Mouse (Mus musculus) liver, adult 2 months (tissue): ENCODE measurements around the gene Cux2. TPM values are rescaled to one million over a fixed set of nuclear protein-coding genes. Genes with fewer than 3 reads are reported as not detected.

Experiments used
- DNase-seq: peaks from one replicate; pipeline ENCODE4 v3.0.0-alpha.2; 2011; ENCODE audit warnings: low read depth, low spot score; ENCODE audit errors: extremely low read depth
- H3K27ac ChIP-seq: fragments of 200-500 bp; replicated peaks from 2 replicates; pipeline ENCODE4 v1.5.1; 2012; ENCODE audit warnings: low read depth, mild to moderate bottlenecking, control low read depth, inconsistent platforms, low read length; ENCODE audit not compliant: insufficient read depth
- H3K27me3 ChIP-seq: fragments of 200-500 bp; 2 replicates; pipeline ENCODE4 v1.6.1; 2012; ENCODE audit warnings: mild to moderate bottlenecking, moderate library complexity, low read length, inconsistent platforms; ENCODE audit not compliant: control insufficient read depth, insufficient read depth
- H3K36me3 ChIP-seq: fragments of 200-500 bp; 2 replicates; pipeline ENCODE4 v1.6.1; 2012; ENCODE audit warnings: low read length, inconsistent platforms; ENCODE audit not compliant: control insufficient read depth, insufficient read depth
- H3K4me1 ChIP-seq: fragments of 200-500 bp; 2 replicates; pipeline ENCODE4 v1.6.1; 2011; ENCODE audit warnings: low read length; ENCODE audit not compliant: control insufficient read depth, insufficient read depth
- H3K4me3 ChIP-seq: fragments of 200-500 bp; 2 replicates; pipeline ENCODE4 v1.5.1; 2011; ENCODE audit warnings: low read depth, mild to moderate bottlenecking, control low read depth, low read length, moderate library complexity; ENCODE audit not compliant: insufficient read depth
- H3K79me2 ChIP-seq: fragments of 200-500 bp; 2 replicates; pipeline ENCODE4 v1.6.1; 2012; ENCODE audit warnings: inconsistent platforms, mild to moderate bottlenecking, low read length, moderate library complexity; ENCODE audit not compliant: control insufficient read depth, insufficient read depth
- H3K9ac ChIP-seq: fragments of 200-500 bp; 2 replicates; pipeline ENCODE4 v1.6.1; 2012; ENCODE audit warnings: low read depth, mild to moderate bottlenecking, control low read depth, inconsistent platforms, low read length
- CTCF ChIP-seq: fragments of 200-500 bp; IDR thresholded peaks from 2 replicates; pipeline ENCODE4 v1.5.1; 2011; ENCODE audit warnings: low read depth, low read length, control low read depth
- POLR2A ChIP-seq: fragments of 200-500 bp; IDR thresholded peaks from 2 replicates; pipeline ENCODE4 v1.6.1; 2011; ENCODE audit warnings: low read length, control low read depth; ENCODE audit not compliant: insufficient read depth; ENCODE audit errors: extremely low read depth
- WGBS: fragments of 180-500 bp; shearing (Covaris S2); methylation state at CpG from one replicate; pipeline ENCODE4 v1.1.7; 2018; 5-methylcytosine and 5-hydroxymethylcytosine counted together
- polyA plus RNA-seq: library from polyadenylated mRNA; depleted of rRNA; stranded (reverse); fragments of >200 nt; gene quantifications from 2 replicates; pipeline ENCODE4 v1.2.3, GENCODE M21; 2012
- total RNA-seq: library from RNA; depleted of rRNA; stranded (reverse); fragments of >200 nt; gene quantifications from 2 replicates; pipeline ENCODE4 v1.2.3, GENCODE M21; 2014

Cux2 gene
- total and polyA plus RNA-seq, 2 experiments: 4.1 to 11.6 TPM

DNA sequence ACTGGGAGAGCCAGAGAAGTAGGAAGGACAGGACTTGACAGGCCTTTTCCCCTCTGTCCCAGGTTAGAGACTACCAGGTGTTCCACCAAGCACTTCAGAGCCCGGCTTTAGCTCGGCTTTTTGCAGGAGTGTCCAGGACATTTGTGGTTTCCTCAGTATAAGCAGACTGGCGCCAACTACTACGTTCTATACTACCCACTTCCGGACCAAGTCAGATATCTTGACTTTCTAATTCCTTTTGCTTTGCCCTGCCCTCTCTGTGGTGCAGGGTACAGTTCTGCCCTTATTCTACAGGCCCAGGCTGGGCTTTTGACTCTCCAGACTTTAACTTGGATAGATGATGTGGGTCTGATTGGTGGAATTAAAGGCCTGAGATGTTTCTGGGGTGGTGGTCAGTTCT is 230.3 kb downstream of the Cux2 start:
- H3K9ac ChIP-seq: no peak overlapping the region
- peaks cover 27% of the 10 kb centered on the region for H3K36me3 ChIP-seq
- H3K27me3 ChIP-seq: no peaks in the 10 kb centered on the region
- H3K79me2 ChIP-seq: peaks cover 11% of the 10 kb centered on the region; the same call in 1 of the 2 replicates
- H3K27ac ChIP-seq: no peak overlapping the region
- H3K4me1 ChIP-seq: peaks cover 13% of the 10 kb centered on the region
- no peak overlapping the region for H3K4me3 ChIP-seq
- no peak for DNase-seq
- TF ChIP-seq POLR2A: no peak
- WGBS: 91% methylated on average over 5 of the region's 5 CpGs

DNA sequence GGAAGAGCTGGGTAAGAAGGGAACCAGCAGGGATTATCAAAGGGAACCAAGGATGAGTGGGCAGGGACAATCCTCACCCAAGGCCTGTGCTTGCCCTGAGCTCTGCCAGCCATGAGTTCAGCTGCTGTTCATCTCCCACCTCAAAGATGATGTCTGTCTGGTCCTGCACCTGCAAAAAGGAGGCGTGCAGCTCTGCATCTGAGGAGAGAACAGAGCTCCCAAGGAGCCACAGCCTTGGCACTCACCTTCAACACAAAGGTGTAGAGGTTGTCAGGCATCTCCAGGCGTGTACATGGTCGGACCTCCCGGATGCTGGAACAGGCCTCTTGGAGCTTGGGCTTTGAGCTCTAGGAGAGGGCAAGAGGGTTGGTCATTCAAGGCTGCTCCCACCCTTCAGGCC is 231.0 kb downstream of the Cux2 start:
- H3K36me3 ChIP-seq: peaks cover 30% of the 10 kb centered on the region

DNA sequence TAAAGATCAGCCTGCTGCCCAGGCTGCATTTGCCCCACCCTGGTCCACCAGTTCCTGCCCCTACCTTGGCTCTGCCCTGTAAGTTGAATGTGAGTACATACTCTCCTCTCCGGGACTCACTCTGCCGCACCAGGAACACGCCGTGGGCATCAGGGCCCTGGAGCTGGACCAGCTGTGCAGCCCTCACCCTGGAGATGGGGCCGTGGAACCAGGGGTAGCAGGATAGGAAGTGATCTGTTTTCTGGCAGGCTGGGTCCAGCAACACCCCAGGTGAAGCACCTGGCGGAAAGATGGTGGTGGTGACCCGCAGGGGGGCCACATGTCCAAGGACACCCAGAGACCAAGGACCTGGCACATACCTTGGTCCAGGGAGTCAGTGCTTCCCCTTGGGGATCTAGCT is 231.5 kb downstream of the Cux2 start:
- peaks cover 3% of the 10 kb centered on the region for H3K4me1 ChIP-seq
- peaks cover 2% of the 10 kb centered on the region; the same call in 1 of the 2 replicates for H3K79me2 ChIP-seq
- whole genome bisulfite sequencing: 90% methylated on average over 7 of the region's 7 CpGs
- H3K27ac ChIP-seq: no peak overlapping the region
- H3K27me3 ChIP-seq: no peaks in the 10 kb centered on the region
- no peak overlapping the region for H3K9ac ChIP-seq
- DNase-seq: no peak
- H3K36me3 ChIP-seq: peaks cover 30% of the 10 kb centered on the region
- TF ChIP-seq POLR2A: no peak
- TF ChIP-seq CTCF: no peak
- no peak overlapping the region for H3K4me3 ChIP-seq

More for the DNA sequence above, 231.0 kb downstream of the Cux2 start:
- Histone ChIP-seq H3K27ac (no peak overlapping the region), H3K4me3 (no peak overlapping the region), H3K4me1 (peaks cover 7% of the 10 kb centered on the region), H3K27me3 (no peaks in the 10 kb centered on the region), H3K9ac (no peak overlapping the region), H3K79me2 (peaks cover 7% of the 10 kb centered on the region; the same call in 1 of the 2 replicates)
- WGBS: 95% methylated on average over 4 of the region's 4 CpGs
- TF ChIP-seq CTCF: no peak
- DNase-seq: no peak

DNA sequence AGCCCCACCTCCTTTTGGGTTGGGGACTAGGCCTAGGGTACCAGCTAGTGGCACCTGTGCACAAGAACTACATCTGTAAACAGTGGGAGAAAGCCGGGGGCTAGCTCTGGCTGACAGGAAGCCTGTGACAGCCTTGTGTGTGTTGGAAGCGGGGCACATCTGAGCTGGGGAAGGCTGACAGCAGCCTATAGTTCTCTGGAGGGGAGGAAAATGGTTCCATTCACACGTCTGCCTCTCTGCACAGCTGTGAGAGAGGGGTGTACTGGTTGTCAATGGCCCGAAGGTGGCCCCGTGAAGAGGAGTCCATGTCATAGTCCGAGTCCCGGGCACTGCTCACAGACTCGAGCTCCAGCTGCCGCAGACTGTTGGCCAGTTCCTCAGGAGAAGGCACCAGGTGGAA is 232.4 kb downstream of the Cux2 start:
- H3K27me3 ChIP-seq: no peaks in the 10 kb centered on the region
- no peak for TF ChIP-seq CTCF
- no peak for TF ChIP-seq POLR2A
- DNase-seq: no peak
- H3K4me1 ChIP-seq: peaks cover 2% of the 10 kb centered on the region
- no peak overlapping the region for H3K4me3 ChIP-seq
- H3K79me2 ChIP-seq: no peaks in the 10 kb centered on the region; the same call in 1 of the 2 replicates
- 90% methylated on average over 9 of the region's 9 CpGs for WGBS
- H3K36me3 ChIP-seq: peaks cover 37% of the 10 kb centered on the region
- H3K27ac ChIP-seq: no peak overlapping the region
- H3K9ac ChIP-seq: no peak overlapping the region

DNA sequence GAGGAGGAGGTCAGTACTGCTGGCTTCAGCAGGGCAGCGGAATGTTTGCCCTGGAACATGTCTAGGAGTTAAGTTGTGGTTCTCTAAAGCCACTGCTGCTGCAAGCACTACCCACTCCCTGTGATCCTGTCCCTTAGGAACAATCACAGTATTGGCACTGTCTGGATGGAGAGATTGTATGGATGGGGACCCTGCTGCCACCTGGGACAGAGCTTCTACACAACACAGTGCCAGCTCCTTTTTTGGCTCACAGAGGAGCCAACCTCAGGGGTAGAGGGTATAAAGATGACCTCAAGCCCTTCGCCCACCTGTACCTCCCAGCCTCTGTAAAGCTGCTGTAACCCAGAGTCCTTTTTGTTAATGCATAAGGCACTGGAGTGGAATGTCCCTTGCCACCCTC is 233.3 kb downstream of the Cux2 start:
- H3K79me2 ChIP-seq: no peaks in the 10 kb centered on the region; the same call in 1 of the 2 replicates
- no peak overlapping the region for H3K9ac ChIP-seq
- TF ChIP-seq POLR2A (no peak), CTCF (no peak)
- H3K4me1 ChIP-seq: peaks cover 2% of the 10 kb centered on the region
- no peak for DNase-seq
- 93% methylated on average over 2 of the region's 2 CpGs for WGBS
- H3K27ac ChIP-seq: no peak overlapping the region
- no peak overlapping the region for H3K4me3 ChIP-seq
- H3K36me3 ChIP-seq: peaks cover 35% of the 10 kb centered on the region
- H3K27me3 ChIP-seq: no peaks in the 10 kb centered on the region

DNA sequence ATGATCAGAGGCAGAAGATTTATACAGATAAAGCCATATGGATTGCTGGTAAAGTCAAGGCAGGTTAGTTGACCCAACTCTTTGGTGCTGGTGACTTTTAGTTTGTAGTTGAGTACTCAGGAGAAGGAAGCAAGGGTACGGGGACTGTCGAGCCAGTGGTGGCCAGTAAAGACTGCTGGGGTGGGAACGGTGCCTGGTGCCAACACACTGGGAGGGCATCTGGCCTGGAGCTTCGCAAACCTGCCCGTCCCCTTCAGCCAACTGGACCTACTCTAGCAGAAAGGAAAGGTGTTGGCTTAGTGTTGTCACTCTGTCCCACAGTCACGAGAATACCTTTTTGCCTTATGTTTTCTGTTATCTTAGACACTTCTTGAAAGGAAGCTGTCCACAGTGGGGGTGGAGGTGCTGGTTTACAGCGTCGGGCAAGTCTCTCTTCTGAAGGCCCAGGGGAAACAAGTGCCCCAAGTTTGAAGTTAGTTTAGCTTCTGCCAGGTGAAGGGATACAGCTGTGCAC is 234.0 kb downstream of the Cux2 start:
- Histone ChIP-seq H3K4me1 (peaks cover 2% of the 10 kb centered on the region), H3K79me2 (no peaks in the 10 kb centered on the region), H3K27me3 (no peaks in the 10 kb centered on the region), H3K9ac (no peak overlapping the region), H3K4me3 (no peak overlapping the region), H3K36me3 (peaks cover 36% of the 10 kb centered on the region), H3K27ac (no peak overlapping the region)
- WGBS: 79% methylated on average over 8 of the region's 8 CpGs
- no peak for TF ChIP-seq POLR2A
- TF ChIP-seq CTCF: no peak
- no peak for DNase-seq
